Mouse (Mus musculus) monocyte, adult 5-6 weeks (primary cell): ENCODE results near the gene Gm21173. TPM values are rescaled to one million over a fixed set of nuclear protein-coding genes. Genes with fewer than 3 reads are reported as not detected.
"Not testable (repeated sequence)": the region's sequence is repeated elsewhere in the genome, so short reads cannot be mapped to it uniquely, and the experiment has no call there.

ENCODE experiments used
- ATAC-seq: fragments of 153-309, 156-312 bp; replicated peaks from 2 replicates; pipeline ENCODE4 v1.8.0; 2017; ENCODE audit warnings: mild to moderate bottlenecking; ENCODE audit not compliant: low TSS enrichment, insufficient number of reproducible peaks, severe bottlenecking, poor library complexity, low FRiP score
- total RNA-seq: library from RNA; stranded (forward); fragments of 200-1000, 200-491, 200-594 nt; gene quantifications from 3 replicates; pipeline ENCODE4 v1.2.3, GENCODE M21; 2017

The Gm21173 gene
- total RNA-seq: not detected in 3 replicates

DNA sequence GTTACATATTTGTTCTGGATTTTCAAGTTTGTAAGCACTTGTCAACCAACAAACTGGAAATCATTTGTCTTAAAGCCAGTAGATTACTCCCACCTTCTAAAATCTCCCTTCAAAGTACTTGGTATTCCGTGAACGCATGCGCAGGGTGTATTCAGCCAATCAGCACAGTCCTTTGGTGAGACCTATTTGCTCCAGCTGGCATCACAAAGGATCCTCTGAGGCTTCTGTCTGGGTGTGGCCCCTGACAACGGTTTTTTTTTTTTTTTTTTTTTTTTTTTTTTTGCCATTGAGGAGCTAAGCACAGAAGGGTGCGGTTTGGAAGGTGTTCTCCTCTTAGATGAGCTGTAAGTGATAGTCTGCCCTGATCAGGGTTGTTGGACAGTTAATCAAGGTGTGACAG is at the start of gene Gm21173:
TSS of gene Gm21173 (plus strand) at position 301 of the 400 bp plus-strand sequence.
- ATAC-seq: not testable (repeated sequence)
